Mouse (Mus musculus): ENCODE measurements around the gene E330034G19Rik. TPM values are rescaled to one million over a fixed set of nuclear protein-coding genes. Genes with fewer than 3 reads are reported as not detected.

Gene E330034G19Rik
- total RNA-seq (2012; rRNA removed) (not detected in 2 replicates), polyA plus RNA-seq (2012; ENCODE audit: insufficient read depth in 1 of 2, insufficient read length in 2 of 2, low read depth in 1 of 2, low replicate concordance in 2 of 2, missing spikeins in 1 of 2) (not detected)

DNA sequence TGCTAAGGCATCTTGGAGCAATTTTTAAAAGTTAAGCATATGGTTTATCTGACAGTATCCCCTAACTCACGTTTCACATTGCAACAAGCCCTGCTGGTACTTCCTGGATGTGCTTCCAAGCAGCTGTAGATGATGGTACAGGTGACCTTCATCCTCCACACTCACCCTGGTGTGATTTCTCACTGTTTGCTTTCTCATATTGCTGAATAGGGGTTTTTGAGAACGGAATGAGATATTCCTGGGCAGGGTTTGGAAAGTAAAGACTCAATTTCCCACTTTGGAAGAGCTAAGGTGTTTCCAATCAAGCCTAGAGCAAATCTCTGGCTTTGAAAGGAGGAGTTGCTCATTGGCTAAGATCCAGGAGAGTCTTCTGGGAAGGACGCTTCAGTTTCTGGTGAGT is at the start of gene E330034G19Rik:
Gene E330034G19Rik (plus strand): TSS at position 301 of the 400 bp plus-strand sequence.
- no peak for DNase-seq (ENCODE audit: low read depth, low spot score)
- Histone ChIP-seq H3K4me3 (ENCODE audit: control insufficient read depth in 1 of 2, insufficient read depth in 1 of 2, low read depth in 2 of 2, low read length in 2 of 2) (no peak within 1 kb of the TSS), H3K36me3 (ENCODE audit: control insufficient read depth in 1 of 2, insufficient read depth in 2 of 2, low read length in 2 of 2) (no peaks in the 10 kb centered on the region), H3K9me3 (replicated peaks; ENCODE audit: insufficient read depth, low read length) (no peaks in the 10 kb centered on the region), H3K79me2 (ENCODE audit: control insufficient read depth, insufficient read depth, low read length, poor library complexity) (no peaks in the 10 kb centered on the region), H3K27me3 (ENCODE audit: control insufficient read depth in 1 of 2, insufficient read depth in 2 of 2, low read length in 2 of 2) (no peaks in the 10 kb centered on the region), H3K9ac (ENCODE audit: control insufficient read depth, low read depth, low read length, poor library complexity, severe bottlenecking) (no peak within 1 kb of the TSS), H3K4me1 (ENCODE audit: control insufficient read depth in 1 of 2, insufficient read depth in 2 of 2, low read length in 2 of 2) (no peaks in the 10 kb centered on the region), H3K27ac (ENCODE audit: control insufficient read depth, low read depth, low read length) (no peak within 1 kb of the TSS)
- TF ChIP-seq ZKSCAN1 (IDR thresholded peaks at IDR 0.05; ENCODE audit: low read depth, low read length), result no peak
- no peak for TF ChIP-seq MXI1 (IDR thresholded peaks at IDR 0.05; ENCODE audit: low read depth, low read length)
- no peak for TF ChIP-seq ETS1 (IDR thresholded peaks at IDR 0.05; ENCODE audit: low read depth, low read length)
- TF ChIP-seq GATA1 (IDR thresholded peaks at IDR 0.05; ENCODE audit: low read depth, low read length), result no peak
- TF ChIP-seq RAD21 (IDR thresholded peaks at IDR 0.05; ENCODE audit: low read depth, low read length), result no peak
- no peak for TF ChIP-seq NRF1 (IDR thresholded peaks at IDR 0.05; ENCODE audit: insufficient read depth, low read depth, low read length, poor library complexity, severe bottlenecking)
- no peak for TF ChIP-seq POLR2A (IDR thresholded peaks at IDR 0.05; ENCODE audit: control insufficient read depth in 1 of 2, insufficient read depth in 1 of 2, low read depth in 1 of 2, low read length in 2 of 2, poor library complexity in 1 of 2)
- TF ChIP-seq RCOR1 (IDR thresholded peaks at IDR 0.05; ENCODE audit: low read depth, low read length), result no peak
- TF ChIP-seq CTCF (IDR thresholded peaks at IDR 0.05 in 2 of 3, conservative IDR thresholded peaks at IDR 0.05 in 1 of 3; ENCODE audit: control insufficient read depth in 1 of 3, insufficient read depth in 1 of 3, low read depth in 2 of 3, low read length in 3 of 3, poor library complexity in 1 of 3, severe bottlenecking in 1 of 3), result no peak
- TF ChIP-seq ELF1 (IDR thresholded peaks at IDR 0.05; ENCODE audit: low read depth, low read length), result no peak
- no peak for TF ChIP-seq MAZ (IDR thresholded peaks at IDR 0.05; ENCODE audit: low read depth, low read length)
- TF ChIP-seq MYC (IDR thresholded peaks at IDR 0.05; ENCODE audit: low read depth, low read length), result no peak
- TF ChIP-seq USF2 (IDR thresholded peaks at IDR 0.05; ENCODE audit: borderline replicate concordance in 1 of 2, insufficient read depth in 1 of 2, low read depth in 1 of 2, low read length in 2 of 2), result no peak
- no peak for TF ChIP-seq EP300 (IDR thresholded peaks at IDR 0.05; ENCODE audit: low read depth in 1 of 2, low read length in 2 of 2)

DNA sequence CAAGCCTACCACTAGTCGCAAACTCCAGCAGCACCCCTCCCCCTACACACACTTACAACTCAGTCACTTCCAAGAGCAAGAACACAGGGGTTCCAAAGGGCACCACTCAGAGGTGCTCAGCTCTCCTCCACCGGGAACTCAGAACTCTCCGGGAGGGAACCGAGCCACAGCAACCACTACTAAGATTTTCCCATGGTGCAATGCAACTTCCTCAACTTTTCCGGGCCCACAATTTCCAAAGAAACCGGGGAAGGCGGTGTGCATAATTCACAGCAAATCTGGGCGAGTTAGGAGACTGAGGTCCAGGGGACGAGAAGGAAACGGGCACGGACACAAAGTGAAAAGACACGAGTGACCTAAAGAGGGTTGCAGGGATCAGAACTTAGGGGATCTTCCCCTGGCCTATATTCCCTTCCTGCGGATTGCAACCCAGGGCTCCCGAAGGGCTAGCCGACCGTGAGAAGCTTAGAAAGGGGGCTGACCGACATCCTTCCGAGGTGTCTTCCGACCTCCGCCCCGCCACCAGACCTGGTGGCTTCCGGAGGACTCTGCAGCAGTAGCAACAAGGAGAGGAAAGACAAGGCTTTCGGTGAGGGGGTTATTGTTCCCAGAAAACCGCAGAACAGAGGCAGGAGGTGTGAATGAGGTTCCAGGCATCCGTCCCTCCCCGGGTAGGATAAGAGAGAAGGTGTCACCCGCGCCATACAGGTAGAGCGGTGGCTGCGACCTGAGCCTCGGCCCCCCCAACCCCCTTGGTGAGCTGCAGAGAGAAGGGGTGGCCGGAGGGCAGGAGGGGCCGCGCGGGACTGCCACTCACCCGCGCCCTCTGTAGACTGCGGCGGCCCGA is 48.5 kb upstream of the E330034G19Rik start:
- DNase-seq (ENCODE audit: low read depth, low spot score), result no peak

More for the DNA sequence above, 48.5 kb upstream of the E330034G19Rik start:
- no peak overlapping the region for H3K9ac ChIP-seq (ENCODE audit: control insufficient read depth, low read depth, low read length, poor library complexity, severe bottlenecking)
- no peaks in the 10 kb centered on the region for H3K27me3 ChIP-seq (ENCODE audit: control insufficient read depth in 1 of 2, insufficient read depth in 2 of 2, low read length in 2 of 2)
- TF ChIP-seq MAFK (IDR thresholded peaks at IDR 0.05; ENCODE audit: borderline replicate concordance, low read depth, low read length) (no peak), USF1 (IDR thresholded peaks at IDR 0.05; ENCODE audit: low read depth, low read length) (no peak), TBP (IDR thresholded peaks at IDR 0.05; ENCODE audit: low read depth, low read length) (no peak), HCFC1 (IDR thresholded peaks at IDR 0.05; ENCODE audit: low read depth, low read length) (no peak), BHLHE40 (IDR thresholded peaks at IDR 0.05; ENCODE audit: borderline replicate concordance, low read depth, low read length) (no peak), SIN3A (IDR thresholded peaks at IDR 0.05; ENCODE audit: low read length) (no peak), ZKSCAN1 (IDR thresholded peaks at IDR 0.05; ENCODE audit: low read depth, low read length) (no peak), GABPA (IDR thresholded peaks at IDR 0.05; ENCODE audit: low read depth, low read length) (no peak), TCF12 (IDR thresholded peaks at IDR 0.05; ENCODE audit: low read depth, low read length) (no peak), EP300 (IDR thresholded peaks at IDR 0.05; ENCODE audit: low read depth in 1 of 2, low read length in 2 of 2) (no peak)
- H3K36me3 ChIP-seq (ENCODE audit: control insufficient read depth in 1 of 2, insufficient read depth in 2 of 2, low read length in 2 of 2), result no peaks in the 10 kb centered on the region
- H3K9me3 ChIP-seq (replicated peaks; ENCODE audit: insufficient read depth, low read length), result no peaks in the 10 kb centered on the region
- H3K4me3 ChIP-seq (ENCODE audit: control insufficient read depth in 1 of 2, insufficient read depth in 1 of 2, low read depth in 2 of 2, low read length in 2 of 2), result no peak overlapping the region
- H3K4me1 ChIP-seq (ENCODE audit: control insufficient read depth in 1 of 2, insufficient read depth in 2 of 2, low read length in 2 of 2), result no peaks in the 10 kb centered on the region
- H3K79me2 ChIP-seq (ENCODE audit: control insufficient read depth, insufficient read depth, low read length, poor library complexity), result no peaks in the 10 kb centered on the region
- H3K27ac ChIP-seq (ENCODE audit: control insufficient read depth, low read depth, low read length), result no peak overlapping the region
